9 mouse cellular contexts compared by ENCODE assay signal in the genomic region with DNA sequence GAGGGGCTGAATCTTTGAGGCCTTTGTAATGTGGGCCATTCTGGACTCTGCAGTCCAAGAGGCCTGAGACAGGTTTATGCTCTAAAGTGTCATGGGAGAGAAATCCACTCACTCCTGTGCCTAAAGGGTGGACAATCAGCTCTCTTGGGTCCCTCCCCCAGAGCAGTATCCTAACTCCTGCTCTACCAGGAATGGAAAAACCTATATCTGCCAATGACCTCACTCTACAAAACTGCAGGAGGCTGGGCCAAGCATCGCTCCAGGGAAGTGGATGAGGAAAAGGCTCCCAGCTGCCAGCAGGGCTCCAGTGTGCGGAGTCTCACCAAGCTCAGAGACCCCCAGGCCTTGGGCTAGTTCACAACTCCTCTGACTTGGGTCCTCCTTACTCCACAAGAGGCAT.
DNase-seq lines count a peak whose midpoint lies in the region; TF ChIP-seq lines count a peak whose summit lies in the region.
"Had no signal": no experiment of that assay in that cellular context is flagged by ENCODE, and none has a peak within 500 bp of the region (broad histone marks: within the 10 kb centered on the region; RNA-seq: fewer than 3 reads in every experiment).

No protein-coding gene starts in this region.

- peak; percentile 34 for DNase-seq in gastrocnemius, adult 2 months
- DNase-seq in gastrocnemius, postnatal 25 days, result no peak
- DNase-seq in heart, adult 11 months, result peak; percentile 97
- DNase-seq in kidney, postnatal 10 days, result peak; percentile 64
- DNase-seq in mesoderm, embryonic 11.5 days (ENCODE audit: low read depth, low spot score), result peak; percentile 52
- DNase-seq in right cerebral cortex, adult 2 months (ENCODE audit: low spot score in 2 of 2), result no peak
- no peak for DNase-seq in gastrocnemius, postnatal 10 days
- no peak for DNase-seq in spleen, adult 12 weeks (ENCODE audit: low spot score)
- DNase-seq: thymus, adult 2 months had no signal

- intact Hi-C loops in gastrocnemius, adult 2 months (cut with DNase I), result loop anchor here (5.0 kb wide), 1 partner anchor 36 kb away; no protein-coding TSS in a partner anchor

- no peak for TF ChIP-seq CTCF in gastrocnemius, adult 2 months (IDR thresholded peaks at IDR 0.05)

- no peak overlapping the region for H3K4me3 ChIP-seq in gastrocnemius, adult 2 months

- peak overlapping the region; percentile 76 for H3K27ac ChIP-seq in gastrocnemius, adult 2 months

Comparison
In these comparisons a context has a peak if more than half of its experiments do, and no peak if none do; other contexts are left out.
1. DNase-seq: peak in gastrocnemius, adult 2 months (single experiment), heart, adult 11 months (single experiment), kidney, postnatal 10 days (single experiment) and mesoderm, embryonic 11.5 days (single experiment); none in gastrocnemius, postnatal 25 days (single experiment), right cerebral cortex, adult 2 months (0 of 2), gastrocnemius, postnatal 10 days (single experiment) and spleen, adult 12 weeks (single experiment).